Mouse (Mus musculus) bone marrow macrophage, adult 2 months (primary cell): Measurements from ENCODE around the gene BC005624.

ENCODE experiments used
- CTCF ChIP-seq: IDR thresholded peaks from 2 replicates; pipeline ENCODE4 v1.5.1; 2012; ENCODE audit warnings: low read depth, mild to moderate bottlenecking, low read length, moderate library complexity
- POLR2A ChIP-seq: IDR thresholded peaks from 2 replicates; pipeline ENCODE4 v1.6.1; 2012; ENCODE audit warnings: mild to moderate bottlenecking, low read depth, low read length, borderline replicate concordance

DNA sequence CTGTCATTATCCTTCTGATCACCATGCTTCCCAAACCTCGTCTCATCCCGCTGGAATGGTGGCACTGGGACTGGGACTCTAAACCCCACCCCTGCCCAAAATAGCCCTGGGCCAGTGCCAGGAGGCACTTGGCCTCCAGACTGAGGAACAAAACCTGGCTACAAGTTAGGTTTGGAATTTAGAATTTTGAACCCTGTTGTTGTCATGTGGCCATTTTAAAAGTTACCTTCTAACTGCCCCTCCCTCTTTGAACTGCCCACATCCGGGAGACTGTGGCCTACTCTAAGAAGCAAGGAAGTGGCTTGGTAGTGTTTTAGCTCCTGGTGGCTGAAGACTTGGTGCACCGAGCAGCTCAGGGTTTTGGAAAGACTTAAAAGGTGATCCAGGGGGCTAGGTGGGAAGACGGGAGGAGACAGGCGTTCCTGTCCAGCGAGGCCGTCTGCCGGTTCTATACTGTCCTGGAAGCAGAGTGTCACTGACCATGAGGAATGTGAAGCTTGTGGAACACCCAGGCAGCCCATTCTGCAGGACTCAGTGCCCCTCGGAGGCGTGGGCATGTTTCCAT lies 13.5 kb upstream of the BC005624 start:
- no peak for TF ChIP-seq POLR2A
- TF ChIP-seq CTCF, result no peak
